Mouse (Mus musculus) MEL (cell line): ENCODE data around the gene Vps26b. TPM values are rescaled to one million over a fixed set of nuclear protein-coding genes. Genes with fewer than 3 reads are reported as not detected.

Experiments
- DNase-seq: peaks from one replicate; pipeline ENCODE4 v3.0.0; 2011; ENCODE audit warnings: low read depth, low spot score
- H3K27ac ChIP-seq: 2 replicates; pipeline ENCODE4 v1.5.1; 2012; ENCODE audit warnings: low read depth, mild to moderate bottlenecking, control low read depth, low read length, moderate library complexity; ENCODE audit not compliant: control insufficient read depth
- H3K27me3 ChIP-seq, 2 experiments: fragments of 150-350 bp in 1 of 2; sonication (generic) in 1 of 2; 2 replicates each; pipeline ENCODE4 v1.6.1; 2012; ENCODE audit warnings: low read length in 2 of 2, mild to moderate bottlenecking in 2 of 2, improper control_type of control experiment in 1 of 2, moderate library complexity in 1 of 2; ENCODE audit not compliant: insufficient read depth in 2 of 2, control insufficient read depth in 1 of 2
- H3K36me3 ChIP-seq, 2 experiments: 2 replicates each; pipeline ENCODE4 v1.6.1; 2012 to 2014; ENCODE audit warnings: low read length in 2 of 2, improper control_type of control experiment in 1 of 2, inconsistent platforms in 1 of 2, mild to moderate bottlenecking in 1 of 2; ENCODE audit not compliant: insufficient read depth in 2 of 2, control insufficient read depth in 1 of 2
- H3K4me1 ChIP-seq, 2 experiments: fragments of 150-350 bp in 1 of 2; sonication (generic) in 1 of 2; 2 replicates each; pipeline ENCODE4 v1.6.1; 2012; ENCODE audit warnings: low read length in 2 of 2, improper control_type of control experiment in 1 of 2, mild to moderate bottlenecking in 1 of 2; ENCODE audit not compliant: insufficient read depth in 2 of 2, control insufficient read depth in 1 of 2
- H3K4me3 ChIP-seq, 2 experiments: fragments of 150-350 bp in 1 of 2; sonication (generic) in 1 of 2; 2 replicates each; pipeline ENCODE4 v1.5.1; 2012; ENCODE audit warnings: low read depth in 2 of 2, low read length in 2 of 2, mild to moderate bottlenecking in 2 of 2, moderate library complexity in 2 of 2, control low read depth in 1 of 2, improper control_type of control experiment in 1 of 2; ENCODE audit not compliant: control insufficient read depth in 1 of 2, insufficient read depth in 1 of 2
- H3K79me2 ChIP-seq: 2 replicates; pipeline ENCODE4 v1.6.1; 2012; ENCODE audit warnings: mild to moderate bottlenecking, low read length, moderate library complexity; ENCODE audit not compliant: control insufficient read depth, poor library complexity, insufficient read depth
- H3K9ac ChIP-seq: 2 replicates; pipeline ENCODE4 v1.6.1; 2012; ENCODE audit warnings: low read depth, mild to moderate bottlenecking, control low read depth, low read length, moderate library complexity; ENCODE audit not compliant: control insufficient read depth, poor library complexity, severe bottlenecking
- H3K9me3 ChIP-seq: fragments of 150-350 bp; sonication (generic); replicated peaks from 2 replicates; pipeline ENCODE4 v1.6.1; 2012; ENCODE audit warnings: mild to moderate bottlenecking, low read length, improper control_type of control experiment, moderate library complexity; ENCODE audit not compliant: insufficient read depth
- BHLHE40 ChIP-seq: IDR thresholded peaks from 2 replicates; pipeline ENCODE4 v1.6.1; 2012; ENCODE audit warnings: low read depth, mild to moderate bottlenecking, inconsistent platforms, low read length, improper control_type of control experiment, borderline replicate concordance
- CHD2 ChIP-seq: IDR thresholded peaks from 2 replicates; pipeline ENCODE4 v1.6.1; 2011; ENCODE audit warnings: low read length, improper control_type of control experiment
- E2F4 ChIP-seq: IDR thresholded peaks from 2 replicates; pipeline ENCODE4 v1.6.1; 2011; ENCODE audit warnings: low read depth, low read length, improper control_type of control experiment, borderline replicate concordance
- ELF1 ChIP-seq: IDR thresholded peaks from 2 replicates; pipeline ENCODE4 v1.6.1; 2014; ENCODE audit warnings: low read depth, mild to moderate bottlenecking, inconsistent platforms, low read length, improper control_type of control experiment, moderate library complexity
- EP300 ChIP-seq, 2 experiments: IDR thresholded peaks; 2 replicates each; pipeline ENCODE4 v1.6.1; 2011; ENCODE audit warnings: improper control_type of control experiment in 2 of 2, low read length in 2 of 2, low read depth in 1 of 2, mild to moderate bottlenecking in 1 of 2
- ETS1 ChIP-seq: IDR thresholded peaks from 2 replicates; pipeline ENCODE4 v1.6.1; 2012; ENCODE audit warnings: low read depth, mild to moderate bottlenecking, inconsistent platforms, low read length, improper control_type of control experiment, moderate library complexity
- JUND ChIP-seq: IDR thresholded peaks from 2 replicates; pipeline ENCODE4 v1.6.1; 2011; ENCODE audit warnings: low read depth, mild to moderate bottlenecking, improper control_type of control experiment, low read length
- KAT2A ChIP-seq: conservative IDR thresholded peaks from 2 replicates; pipeline ENCODE4 v1.6.1; 2012; ENCODE audit warnings: low read depth, low read length, improper control_type of control experiment, inconsistent platforms
- MEF2A ChIP-seq: IDR thresholded peaks from 2 replicates; pipeline ENCODE4 v1.6.1; 2014; ENCODE audit warnings: low read depth, mild to moderate bottlenecking, inconsistent platforms, low read length, improper control_type of control experiment; ENCODE audit not compliant: poor library complexity, insufficient replicate concordance, severe bottlenecking; ENCODE audit errors: extremely low read depth
- MXI1 ChIP-seq: IDR thresholded peaks from 2 replicates; pipeline ENCODE4 v1.6.1; 2011; ENCODE audit warnings: mild to moderate bottlenecking, low read depth, low read length, improper control_type of control experiment
- MYB ChIP-seq: IDR thresholded peaks from 2 replicates; pipeline ENCODE4 v1.6.1; 2011; ENCODE audit warnings: mild to moderate bottlenecking, low read depth, low read length, improper control_type of control experiment
- NELFE ChIP-seq: IDR thresholded peaks from 2 replicates; pipeline ENCODE4 v1.6.1; 2011; ENCODE audit warnings: low read depth, low read length, improper control_type of control experiment
- POLR2A ChIP-seq, 2 experiments: IDR thresholded peaks; 2 replicates each; pipeline ENCODE4 v1.6.1; 2011 to 2012; ENCODE audit warnings: low read length in 2 of 2, mild to moderate bottlenecking in 2 of 2, control low read depth in 1 of 2, improper control_type of control experiment in 1 of 2, low read depth in 1 of 2, moderate library complexity in 1 of 2; ENCODE audit not compliant: control insufficient read depth in 1 of 2, insufficient read depth in 1 of 2, poor library complexity in 1 of 2
- POLR2AphosphoS5 ChIP-seq: IDR thresholded peaks from 2 replicates; pipeline ENCODE4 v1.6.1; 2012; ENCODE audit warnings: low read depth, borderline replicate concordance, mild to moderate bottlenecking, inconsistent platforms, low read length, moderate library complexity, mixed read lengths
- RCOR1 ChIP-seq: IDR thresholded peaks from 2 replicates; pipeline ENCODE4 v1.6.1; 2012; ENCODE audit warnings: low read depth, mild to moderate bottlenecking, inconsistent platforms, low read length, improper control_type of control experiment
- TAL1 ChIP-seq: IDR thresholded peaks from 2 replicates; pipeline ENCODE4 v1.6.1; 2012; ENCODE audit warnings: mild to moderate bottlenecking, inconsistent platforms, low read length, moderate library complexity, mixed read lengths
- TBP ChIP-seq: IDR thresholded peaks from 2 replicates; pipeline ENCODE4 v1.8.0; 2011; ENCODE audit warnings: low read depth, low read length, improper control_type of control experiment
- TCF12 ChIP-seq: IDR thresholded peaks from 2 replicates; pipeline ENCODE4 v1.6.1; 2014; ENCODE audit warnings: low read depth, mild to moderate bottlenecking, inconsistent platforms, low read length, improper control_type of control experiment, moderate library complexity
- UBTF ChIP-seq: IDR thresholded peaks from 2 replicates; pipeline ENCODE4 v1.6.1; 2012; ENCODE audit warnings: low read depth, mild to moderate bottlenecking, inconsistent platforms, low read length, improper control_type of control experiment, moderate library complexity, borderline replicate concordance; ENCODE audit not compliant: insufficient read depth
- USF1 ChIP-seq: IDR thresholded peaks from 2 replicates; pipeline ENCODE4 v1.6.1; 2014; ENCODE audit warnings: low read depth, mild to moderate bottlenecking, inconsistent platforms, low read length, improper control_type of control experiment, moderate library complexity
- USF2 ChIP-seq, 2 experiments: IDR thresholded peaks; 2 replicates each; pipeline ENCODE4 v1.6.1; 2011 to 2012; ENCODE audit warnings: improper control_type of control experiment in 2 of 2, low read length in 2 of 2, borderline replicate concordance in 1 of 2, inconsistent platforms in 1 of 2, low read depth in 1 of 2, mild to moderate bottlenecking in 1 of 2; ENCODE audit not compliant: insufficient read depth in 1 of 2
- ZNF384 ChIP-seq: IDR thresholded peaks from 2 replicates; pipeline ENCODE4 v1.6.1; 2012; ENCODE audit warnings: low read depth, mild to moderate bottlenecking, inconsistent platforms, low read length, improper control_type of control experiment
- polyA plus RNA-seq, 2 experiments: library from polyadenylated mRNA; stranded (reverse) in 1 of 2; unstranded in 1 of 2; fragments of >175 nt in 1 of 2; fragments of >200 nt in 1 of 2; gene quantifications; 2 replicates each; pipeline versions ENCODE4 v1.2.1 to v1.2.4; 2012; ENCODE audit warnings: low replicate concordance in 2 of 2, low read depth in 1 of 2; ENCODE audit not compliant: insufficient read length in 2 of 2, insufficient read depth in 1 of 2, missing spikeins in 1 of 2
- total RNA-seq: library from RNA; depleted of rRNA; stranded (reverse); fragments of 300-350 nt; gene quantifications from 2 replicates; pipeline ENCODE4 v1.2.3, GENCODE M21; 2012

The Vps26b gene
- total and polyA plus RNA-seq, 3 experiments = 36.1 to 36.4 TPM; not detected in 1

DNA sequence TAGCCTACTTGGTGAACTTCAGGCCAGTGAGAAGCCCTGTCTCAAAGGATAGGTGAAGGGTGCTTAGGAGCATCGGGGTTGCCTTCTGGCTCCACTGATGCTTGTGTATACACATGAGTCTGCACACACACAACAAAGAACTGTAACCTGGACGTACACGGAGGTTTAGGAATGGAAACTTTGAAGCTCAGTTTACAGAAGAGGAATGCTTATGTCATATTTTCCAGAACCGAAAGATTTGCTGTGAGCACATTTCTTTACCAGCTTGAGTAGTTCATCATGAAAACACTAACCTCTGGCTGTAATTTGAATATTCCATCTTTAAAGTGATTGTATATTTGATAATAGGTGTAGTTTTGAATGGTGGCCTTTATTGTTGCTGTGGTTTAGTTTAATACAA is 41.0 kb upstream of the Vps26b start:
- Histone ChIP-seq H3K9ac (no peak overlapping the region), H3K79me2 (no peaks in the 10 kb centered on the region), H3K4me1 (no peaks in the 10 kb centered on the region), H3K27ac (no peak overlapping the region), H3K9me3 (no peaks in the 10 kb centered on the region), H3K4me3 (no peak overlapping the region), H3K36me3 (peaks cover 0 to 8% of the 10 kb centered on the region in 2 experiments; a peak in 2 of 4 replicates), H3K27me3 (no peaks in the 10 kb centered on the region)
- no peak for DNase-seq
- no peak for TF ChIP-seq MYB
- no peak for TF ChIP-seq RCOR1
- no peak for TF ChIP-seq ZNF384
- TF ChIP-seq KAT2A = no peak
- no peak for TF ChIP-seq JUND
- TF ChIP-seq NELFE = no peak
- no peak for TF ChIP-seq E2F4
- no peak for TF ChIP-seq USF2 (IDR thresholded peaks at IDR 0.05; ENCODE audit: borderline replicate concordance in 1 of 2, insufficient read depth in 1 of 2, low read depth in 1 of 2, low read length in 2 of 2)
- TF ChIP-seq TBP = no peak
- no peak for TF ChIP-seq ELF1
- no peak for TF ChIP-seq CHD2
- TF ChIP-seq TAL1 = no peak
- TF ChIP-seq TCF12 = no peak

DNA sequence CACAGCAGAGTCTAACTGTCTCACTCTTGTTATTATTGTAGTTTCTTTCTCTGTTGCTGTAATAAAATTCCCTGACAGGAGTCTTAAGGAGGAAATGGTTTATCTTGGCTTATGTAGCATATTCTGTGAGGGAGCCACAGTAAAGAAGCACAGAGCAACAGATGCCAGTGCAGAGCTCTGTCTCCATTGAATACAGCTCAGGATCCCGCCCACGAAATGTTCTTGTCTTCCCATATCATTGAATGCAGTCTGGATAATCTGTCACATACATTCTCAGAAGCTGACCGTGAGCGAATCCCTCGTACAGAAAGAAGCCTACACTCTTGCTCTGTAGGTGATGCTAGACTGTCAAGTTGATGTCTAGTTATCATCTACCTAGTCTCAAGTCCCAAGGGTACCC is 28.5 kb upstream of the Vps26b start:
- no peak overlapping the region for H3K4me3 ChIP-seq
- H3K27ac ChIP-seq = no peak overlapping the region
- no peaks in the 10 kb centered on the region for H3K79me2 ChIP-seq
- H3K4me1 ChIP-seq = no peaks in the 10 kb centered on the region
- DNase-seq = no peak
- H3K9ac ChIP-seq = no peak overlapping the region
- peaks cover 0 to 20% of the 10 kb centered on the region in 2 experiments; a peak in 2 of 4 replicates for H3K36me3 ChIP-seq
- TF ChIP-seq JUND (no peak), EP300 (IDR thresholded peaks at IDR 0.05; ENCODE audit: low read depth in 1 of 2, low read length in 2 of 2) (no peak), NELFE (no peak), MXI1 (no peak), POLR2AphosphoS5 (no peak), MEF2A (no peak), MYB (no peak), UBTF (no peak), CHD2 (no peak), ETS1 (no peak), TAL1 (no peak), ZNF384 (no peak), KAT2A (no peak), USF1 (no peak), USF2 (IDR thresholded peaks at IDR 0.05; ENCODE audit: borderline replicate concordance in 1 of 2, insufficient read depth in 1 of 2, low read depth in 1 of 2, low read length in 2 of 2) (no peak), POLR2A (IDR thresholded peaks at IDR 0.05; ENCODE audit: control insufficient read depth in 1 of 2, insufficient read depth in 1 of 2, low read depth in 1 of 2, low read length in 2 of 2, poor library complexity in 1 of 2) (no peak), ELF1 (no peak), BHLHE40 (no peak)
- H3K27me3 ChIP-seq = no peaks in the 10 kb centered on the region
- no peaks in the 10 kb centered on the region for H3K9me3 ChIP-seq
